Mouse (Mus musculus) heart, adult 11 months (tissue): ENCODE data around the gene Fcgr4.
"Not testable (repeated sequence)": the region's sequence is repeated elsewhere in the genome, so short reads cannot be mapped to it uniquely, and the experiment has no call there.

Experiments
- DNase-seq: peaks from one replicate; pipeline ENCODE4 v3.0.0; 2022

Gene Fcgr4

GRCm38 (mm10) chr1:171059203-171059602 is 40.5 kb downstream of the Fcgr4 start:
- peak; percentile 96 for DNase-seq

- DNase-seq, result no peak
These were observed 41.7 kb downstream of the Fcgr4 start for GRCm38 (mm10) chr1:171060392-171060791.

- no peak for DNase-seq
These were observed 42.8 kb downstream of the Fcgr4 start for GRCm38 (mm10) chr1:171061566-171061965.

DNA sequence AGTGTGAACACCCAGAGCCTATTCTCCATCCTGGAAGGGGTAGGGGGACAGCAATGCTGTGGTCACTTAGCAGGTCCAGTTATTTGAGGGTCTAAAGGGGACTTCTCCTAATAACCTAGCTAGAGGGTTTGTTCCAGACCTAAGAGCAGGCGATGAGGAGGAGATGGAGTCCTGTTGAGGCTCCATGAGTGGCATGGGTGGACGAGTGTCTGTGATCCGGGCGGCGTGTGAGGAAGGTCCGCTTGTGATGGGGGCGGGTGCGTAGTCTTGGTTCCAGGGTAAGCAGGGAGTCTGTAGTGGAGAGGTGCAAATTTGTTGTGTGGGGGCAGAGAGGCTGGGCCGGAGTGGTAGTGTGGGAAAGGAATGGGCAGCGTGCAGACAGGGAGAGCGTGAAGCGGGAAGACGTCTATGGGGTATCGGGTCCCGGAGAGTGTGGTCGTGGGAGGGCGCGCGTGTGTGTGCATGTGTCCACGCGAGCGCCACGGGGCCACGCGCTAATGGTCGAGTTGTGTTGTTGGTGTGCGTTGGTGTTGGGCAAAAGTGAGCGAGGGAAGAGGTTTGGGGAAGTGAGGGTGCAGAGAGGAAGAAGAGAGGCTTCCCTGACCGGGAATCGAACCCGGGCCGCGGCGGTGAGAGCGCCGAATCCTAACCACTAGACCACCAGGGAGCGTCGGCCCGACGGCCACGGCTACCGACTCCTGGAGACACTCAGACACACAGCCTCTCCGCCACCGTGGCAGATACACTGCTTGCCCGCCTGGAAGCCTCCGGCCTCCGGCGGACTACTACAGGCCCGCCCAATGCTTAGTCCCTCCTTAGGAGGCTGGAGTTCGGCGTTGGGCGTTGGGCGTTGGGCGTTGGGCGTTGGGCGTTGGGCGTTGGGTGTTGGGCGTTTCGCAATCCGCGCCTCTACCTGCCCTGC is 45.1 kb downstream of the Fcgr4 start:
- peak; percentile 97 for DNase-seq

DNA sequence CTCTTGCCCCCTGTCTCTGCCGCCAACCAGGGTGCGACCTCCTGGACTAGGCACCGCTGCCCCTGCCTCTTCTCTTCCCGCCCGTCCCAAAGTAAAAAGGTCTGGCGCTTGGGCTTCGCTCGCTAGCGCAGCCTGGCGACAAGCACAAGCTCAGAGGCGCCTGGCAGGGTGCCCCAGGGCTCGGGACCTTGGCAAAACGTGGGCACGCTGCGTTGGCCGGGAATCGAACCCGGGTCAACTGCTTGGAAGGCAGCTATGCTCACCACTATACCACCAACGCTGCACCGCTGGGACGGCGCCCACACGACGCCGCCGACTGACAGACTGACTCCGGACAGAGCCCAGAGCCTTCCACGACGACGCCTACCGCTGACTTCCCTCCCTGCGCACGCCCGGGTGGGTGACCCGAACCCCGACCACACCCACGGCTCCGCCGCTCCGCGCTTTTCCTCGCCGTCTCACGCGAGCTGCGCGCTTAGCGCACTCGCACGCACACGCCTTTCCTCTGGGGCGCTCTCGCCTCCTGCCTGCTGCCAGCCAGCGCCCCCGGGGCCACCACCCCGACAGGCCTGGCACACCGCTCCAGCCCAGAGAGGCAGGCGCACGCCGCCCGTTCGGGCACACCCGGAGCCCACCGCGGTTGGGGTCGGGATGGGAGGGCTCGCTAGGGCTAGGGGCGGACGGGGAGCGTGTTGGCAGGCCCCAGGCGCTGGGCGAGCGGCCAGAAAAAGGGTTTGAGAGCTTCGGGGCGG is 45.9 kb downstream of the Fcgr4 start, which contains the start of gene Fcgr3:
Gene Fcgr3, minus strand, starts transcription at position 445 of the 752 bp plus-strand sequence.
- DNase-seq, result peak; percentile 98

- DNase-seq, result peak; percentile 92
These were observed 46.5 kb downstream of the Fcgr4 start for GRCm38 (mm10) chr1:171065243-171065587.

DNA sequence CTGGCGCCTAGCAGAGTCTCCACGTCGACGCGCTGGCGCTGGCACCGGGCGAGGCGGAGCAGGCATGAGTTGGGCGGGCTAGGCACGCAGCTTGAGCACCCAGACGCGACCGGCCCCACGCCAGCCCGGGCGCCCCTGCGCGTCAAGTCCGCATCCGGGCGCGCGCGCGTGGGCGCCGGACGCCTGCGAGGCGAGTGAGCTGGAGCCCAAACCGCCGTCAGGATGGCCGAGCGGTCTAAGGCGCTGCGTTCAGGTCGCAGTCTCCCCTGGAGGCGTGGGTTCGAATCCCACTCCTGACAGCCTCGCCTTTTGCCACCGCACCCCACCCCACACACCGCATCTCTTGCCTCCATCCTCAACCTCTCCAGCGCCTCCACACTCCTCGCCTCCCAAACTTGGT is 47.0 kb downstream of the Fcgr4 start:
- peak; percentile 95 for DNase-seq

DNA sequence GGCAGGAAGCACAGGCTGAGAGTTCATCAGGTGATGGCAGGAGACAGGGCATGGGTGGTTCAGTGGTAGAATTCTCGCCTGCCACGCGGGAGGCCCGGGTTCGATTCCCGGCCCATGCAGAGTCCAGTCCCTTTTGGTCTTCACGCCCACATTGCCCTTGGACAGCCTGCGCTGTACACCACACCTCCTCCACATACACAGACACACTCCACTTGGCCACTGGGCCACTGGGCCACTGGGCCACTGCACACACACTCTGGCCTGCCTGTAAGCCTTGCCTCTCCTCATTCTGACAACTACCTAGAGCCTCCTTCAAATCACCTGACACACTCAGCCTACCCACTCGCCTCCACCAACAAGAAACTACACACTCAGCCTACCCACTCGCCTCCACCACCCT is 47.9 kb downstream of the Fcgr4 start:
- DNase-seq, result peak; percentile 92

DNA sequence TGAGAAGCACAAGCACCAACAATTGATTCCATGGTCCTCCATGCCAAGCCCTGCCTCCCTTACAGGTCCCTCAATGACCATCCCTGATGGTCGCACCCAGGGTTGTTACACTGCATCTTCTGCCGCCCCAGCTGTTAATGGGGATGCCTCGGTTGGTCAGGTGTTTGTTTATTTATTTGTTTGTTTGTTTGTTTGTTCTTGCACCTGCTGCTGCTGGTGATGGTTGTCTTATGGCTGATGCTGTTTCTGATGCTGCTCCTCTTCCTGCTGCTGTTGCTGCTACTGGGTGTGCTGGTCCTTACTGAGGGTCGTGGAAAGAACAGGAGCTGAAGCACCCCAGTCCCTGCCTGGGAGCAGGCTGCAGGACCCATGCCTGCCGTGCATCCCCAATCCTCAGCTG is 49.2 kb downstream of the Fcgr4 start:
- not testable (repeated sequence) for DNase-seq

GRCm38 (mm10) chr1:171069508-171069907 is 50.8 kb downstream of the Fcgr4 start:
- peak; percentile 92 for DNase-seq

GRCm38 (mm10) chr1:171070879-171071278 is 52.2 kb downstream of the Fcgr4 start:
- DNase-seq, result not testable (repeated sequence)

- not testable (repeated sequence) for DNase-seq
These were observed 53.0 kb downstream of the Fcgr4 start for GRCm38 (mm10) chr1:171071726-171072125.

GRCm38 (mm10) chr1:171072217-171072616 is 53.5 kb downstream of the Fcgr4 start:
- not testable (repeated sequence) for DNase-seq

- DNase-seq, result peak; percentile 96
These were observed 55.6 kb downstream of the Fcgr4 start for GRCm38 (mm10) chr1:171074283-171074682.

GRCm38 (mm10) chr1:171076176-171076575 is 57.5 kb downstream of the Fcgr4 start:
- DNase-seq, result peak; percentile 92

DNA sequence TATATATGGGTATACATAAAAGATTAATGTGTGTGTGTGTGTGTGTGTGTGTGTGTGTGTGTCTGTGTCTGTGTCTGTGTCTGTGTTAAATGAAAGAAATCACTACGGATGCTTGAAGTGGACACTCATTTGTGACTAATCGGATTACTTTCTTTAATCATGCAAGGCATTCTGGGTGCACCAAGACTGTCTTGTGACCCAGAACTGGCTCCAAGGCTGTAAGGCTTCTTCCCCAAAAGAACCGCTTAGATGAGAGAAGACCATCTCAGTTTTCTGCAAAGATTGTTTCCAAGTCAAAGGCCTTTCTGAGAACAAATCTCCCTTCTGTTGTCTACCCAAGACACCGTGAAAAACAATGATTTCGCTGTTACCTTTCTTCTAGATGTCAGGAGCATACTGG is 58.5 kb downstream of the Fcgr4 start:
- not testable (repeated sequence) for DNase-seq

DNA sequence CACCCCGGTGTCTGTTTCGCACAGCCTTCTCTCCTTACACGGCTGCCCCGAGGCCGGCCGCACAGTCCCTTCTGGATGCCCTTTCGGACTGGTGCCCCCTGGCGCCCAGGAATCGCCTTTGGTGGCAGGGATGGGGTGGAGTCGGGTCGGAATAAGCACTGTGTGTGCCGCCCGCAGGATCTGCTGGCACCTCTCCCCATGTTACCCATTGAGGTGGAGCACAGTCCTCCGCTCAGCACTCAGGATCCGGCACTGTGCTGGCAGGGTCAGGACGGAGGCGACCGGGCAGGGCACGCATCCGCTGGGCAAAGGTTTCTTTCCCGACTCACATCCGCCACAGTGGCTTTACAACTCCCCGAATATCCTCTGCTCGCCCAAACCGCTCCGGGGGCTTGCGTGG is 59.2 kb downstream of the Fcgr4 start:
- peak; percentile 96 for DNase-seq

DNA sequence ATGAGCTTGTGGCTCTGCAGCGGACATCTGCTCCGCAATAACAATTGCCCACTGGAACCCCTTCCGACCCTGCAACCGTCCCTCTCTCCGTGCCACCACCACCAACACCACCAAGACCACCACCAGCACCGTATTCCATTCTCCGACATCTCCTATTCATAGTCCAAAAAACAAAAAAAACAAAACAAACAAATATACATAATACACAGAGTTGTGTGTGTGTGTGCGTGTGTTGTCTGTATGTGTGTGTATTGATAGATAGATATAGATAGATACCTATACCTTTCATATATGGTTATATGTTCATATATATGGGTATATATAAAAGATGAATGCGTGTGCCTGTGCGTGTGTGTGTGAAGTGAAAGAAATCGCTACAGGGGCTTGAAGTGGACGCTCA is 59.7 kb downstream of the Fcgr4 start:
- DNase-seq, result not testable (repeated sequence)

- not testable (repeated sequence) for DNase-seq
These were observed 60.6 kb downstream of the Fcgr4 start for GRCm38 (mm10) chr1:171079345-171079744.
